Mouse (Mus musculus) inflammation-experienced regulatory T-cells, adult 6 months (primary cell): Measurements from ENCODE around the gene Ccdc184. TPM values are rescaled to one million over a fixed set of nuclear protein-coding genes. Genes with fewer than 3 reads are reported as not detected.

Source experiments
- ATAC-seq: one replicate; pipeline ENCODE4 v1.8.0; 2017
- polyA plus RNA-seq, 3 experiments: library from polyadenylated mRNA; unstranded; fragments of 100-300 nt; shearing (Covaris generic); gene quantifications; one replicate each; pipeline ENCODE4 v1.2.1; 2017

Ccdc184 gene
- polyA plus RNA-seq, 3 experiments from 2014 or later: 0.25 to 0.91 (median 0.36) TPM

- no peak for ATAC-seq
Measured at GRCm38 (mm10) chr15:98157253-98157652, 9.7 kb upstream of the Ccdc184 start.

DNA sequence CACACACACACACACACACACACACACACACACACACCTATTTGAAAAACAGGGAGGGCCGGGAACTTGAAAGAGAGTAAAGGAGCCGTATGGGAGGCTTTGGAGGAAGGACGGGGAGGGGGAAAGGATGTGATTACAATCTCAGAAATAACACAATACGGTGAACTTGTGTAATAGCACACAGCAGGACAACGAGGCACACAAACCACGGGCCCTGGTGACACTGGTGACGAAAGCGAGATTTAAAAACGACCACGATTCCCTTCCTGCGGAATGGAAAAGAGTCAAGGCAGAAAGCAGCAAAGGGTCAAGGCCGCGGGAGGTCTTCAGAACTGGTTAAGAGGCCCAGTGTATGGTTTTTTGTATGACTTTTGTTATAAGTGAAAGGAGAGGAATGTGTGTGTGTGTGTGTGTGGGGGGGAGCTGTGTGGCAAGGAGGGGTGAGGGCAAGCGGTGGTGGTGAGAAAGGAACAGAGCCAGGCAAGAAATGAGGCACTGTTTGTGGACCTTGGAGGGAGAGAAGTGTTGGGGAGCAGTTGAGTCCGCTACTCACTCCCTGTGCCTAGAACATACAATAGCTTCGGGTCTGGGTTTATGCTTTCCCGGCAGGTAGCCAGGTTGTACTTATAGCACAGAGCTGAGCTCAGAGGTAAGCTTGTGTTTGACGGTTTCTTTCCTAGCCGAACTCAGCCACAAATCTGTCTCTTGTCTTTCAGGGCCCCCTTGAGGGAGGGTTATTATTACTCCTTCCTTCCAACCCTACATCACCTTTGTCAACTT, 5.7 kb upstream of the Ccdc184 start:
- ATAC-seq: no peak

- ATAC-seq: no peak
Measured at GRCm38 (mm10) chr15:98162561-98162960, 4.4 kb upstream of the Ccdc184 start.

DNA sequence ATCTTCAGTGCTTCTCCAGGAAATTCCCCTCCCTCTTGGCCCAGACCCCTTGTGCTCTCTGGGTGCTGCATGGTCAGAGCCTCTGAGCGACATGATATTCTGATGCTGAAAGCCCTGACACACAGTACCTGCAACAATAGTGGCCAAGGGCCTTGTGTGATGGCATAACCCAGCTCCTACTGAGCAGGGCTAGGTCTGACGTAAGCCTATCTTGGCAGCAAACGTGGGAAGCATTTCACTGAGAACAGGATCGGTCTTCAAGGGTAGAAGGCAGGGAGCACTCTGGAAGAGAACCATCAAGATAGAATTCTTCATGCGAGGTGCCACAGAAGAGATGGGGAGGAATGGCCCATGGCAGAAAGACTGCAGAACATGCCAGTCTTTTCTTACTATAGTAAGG, 1.4 kb upstream of the Ccdc184 start, which contains the start of gene Asb8:
Gene Asb8, minus strand, starts transcription at position 101 of the 400 bp plus-strand sequence.
- no peak for ATAC-seq

DNA sequence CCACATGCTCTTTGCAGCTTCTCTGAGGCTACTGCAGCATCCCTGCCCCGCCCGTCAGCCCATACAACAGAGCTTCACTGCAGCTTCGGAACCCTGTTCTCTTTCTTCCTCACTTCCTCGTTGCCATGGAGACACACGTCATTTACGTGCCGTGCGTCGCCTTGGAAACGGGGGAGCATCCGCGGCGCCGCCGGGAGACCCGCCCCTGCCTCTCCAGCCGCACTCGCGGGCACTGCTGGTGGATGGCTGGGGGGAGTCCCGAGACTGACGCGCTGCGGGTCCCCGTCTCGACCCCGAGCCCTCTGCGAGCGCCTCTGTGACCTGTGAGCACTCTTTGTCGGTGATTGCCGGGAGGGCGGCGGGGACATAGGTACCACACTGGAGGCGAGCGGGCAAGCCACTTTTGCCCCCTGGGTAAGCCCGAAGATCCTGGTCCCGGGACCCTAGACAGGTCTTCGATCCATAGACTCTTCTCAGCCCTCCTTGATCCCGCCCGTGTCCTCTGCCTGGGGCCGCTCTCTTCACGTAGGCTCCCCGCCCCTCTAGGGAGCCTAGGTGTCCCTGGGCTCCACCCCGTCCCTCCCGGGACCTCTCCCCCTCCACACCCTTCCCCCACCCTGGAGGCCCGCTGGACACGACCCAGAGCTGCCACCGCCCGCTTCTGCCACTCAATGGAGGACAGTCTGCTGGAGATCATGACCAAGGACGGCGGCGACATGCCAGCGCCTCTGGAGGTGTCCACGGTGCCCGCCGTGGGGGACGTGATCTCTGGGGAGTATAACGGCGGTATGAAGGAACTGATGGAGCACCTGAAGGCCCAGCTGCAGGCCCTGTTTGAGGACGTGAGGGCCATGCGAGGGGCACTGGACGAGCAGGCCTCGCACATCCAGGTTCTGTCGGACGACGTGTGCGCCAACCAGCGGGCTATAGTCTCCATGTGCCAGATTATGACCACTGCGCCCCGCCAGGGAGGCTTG, 975 bp downstream of the Ccdc184 start:
- ATAC-seq: peak; percentile 99

GRCm38 (mm10) chr15:98168622-98169004, 1.7 kb downstream of the Ccdc184 start:
- no peak for ATAC-seq

DNA sequence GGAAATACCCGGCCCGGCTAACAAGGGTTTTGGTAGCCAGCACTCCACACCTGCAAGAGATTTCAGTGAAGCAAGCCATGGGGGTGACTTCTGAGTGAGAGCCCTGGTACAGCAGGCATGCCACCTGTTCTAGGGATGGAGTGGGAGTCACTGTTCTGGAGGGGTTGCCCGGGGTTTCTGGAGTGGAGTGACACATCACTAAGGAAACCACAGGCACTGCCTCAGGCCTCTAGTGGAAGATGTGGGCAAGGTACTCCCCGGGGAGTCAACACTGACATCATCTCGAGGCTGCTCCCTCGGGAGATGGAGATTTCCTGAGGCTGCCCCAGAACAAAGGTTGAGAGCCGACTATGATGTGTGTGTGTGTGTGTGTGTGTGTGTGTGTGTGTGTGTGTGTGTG, 3.4 kb downstream of the Ccdc184 start:
- no peak for ATAC-seq

- ATAC-seq: no peak
Measured at GRCm38 (mm10) chr15:98170917-98171316, 4.0 kb downstream of the Ccdc184 start.

GRCm38 (mm10) chr15:98172113-98172512, 5.2 kb downstream of the Ccdc184 start:
- ATAC-seq: no peak

- peak; percentile 43 for ATAC-seq
Measured at GRCm38 (mm10) chr15:98173821-98174220, 6.9 kb downstream of the Ccdc184 start.

DNA sequence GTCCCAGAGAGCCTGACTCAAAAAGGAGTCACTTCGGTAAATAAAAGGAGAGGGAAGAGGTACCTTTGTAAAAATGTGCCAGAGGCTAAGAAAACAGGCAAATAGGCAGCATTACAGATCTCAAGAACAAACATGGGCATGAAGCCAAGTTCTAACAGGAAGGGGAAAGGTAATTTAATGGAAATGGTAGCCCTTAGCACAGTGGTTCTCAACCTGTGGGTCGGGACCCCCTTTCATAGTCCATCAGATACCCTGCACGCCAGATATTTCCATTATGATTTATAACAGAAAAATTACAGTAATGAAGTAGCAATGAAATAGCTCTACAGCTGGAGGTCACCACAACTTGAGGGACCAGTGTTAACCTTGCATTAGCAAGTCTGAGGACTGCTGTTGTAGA, 10.4 kb downstream of the Ccdc184 start:
- no peak for ATAC-seq

DNA sequence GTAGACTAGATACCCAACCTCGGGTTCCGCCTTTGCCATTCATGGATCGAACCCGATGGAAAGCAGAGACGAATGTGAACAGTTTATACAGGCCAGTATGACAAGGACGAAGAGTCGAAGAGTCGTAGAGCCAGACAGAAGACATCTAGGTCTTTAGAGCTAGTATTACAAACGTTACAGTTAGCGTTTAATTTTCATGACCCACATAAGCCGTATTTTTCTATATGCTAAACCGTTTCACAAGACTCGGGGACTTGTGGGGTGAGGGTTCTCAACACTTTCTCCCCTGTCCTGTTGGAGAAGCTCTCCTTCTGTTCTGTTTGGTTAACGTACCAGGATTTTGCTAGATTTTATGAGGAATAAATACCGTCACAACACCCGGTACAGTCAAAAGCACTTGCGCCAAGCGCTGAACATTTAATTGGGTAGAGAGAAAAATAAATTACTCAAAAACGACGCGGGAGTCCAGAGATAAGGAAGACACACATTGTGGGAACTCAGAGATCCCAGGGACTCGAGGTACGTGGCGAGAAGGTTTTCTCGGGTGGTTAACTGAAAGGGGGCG, 13.7 kb downstream of the Ccdc184 start:
- no peak for ATAC-seq

DNA sequence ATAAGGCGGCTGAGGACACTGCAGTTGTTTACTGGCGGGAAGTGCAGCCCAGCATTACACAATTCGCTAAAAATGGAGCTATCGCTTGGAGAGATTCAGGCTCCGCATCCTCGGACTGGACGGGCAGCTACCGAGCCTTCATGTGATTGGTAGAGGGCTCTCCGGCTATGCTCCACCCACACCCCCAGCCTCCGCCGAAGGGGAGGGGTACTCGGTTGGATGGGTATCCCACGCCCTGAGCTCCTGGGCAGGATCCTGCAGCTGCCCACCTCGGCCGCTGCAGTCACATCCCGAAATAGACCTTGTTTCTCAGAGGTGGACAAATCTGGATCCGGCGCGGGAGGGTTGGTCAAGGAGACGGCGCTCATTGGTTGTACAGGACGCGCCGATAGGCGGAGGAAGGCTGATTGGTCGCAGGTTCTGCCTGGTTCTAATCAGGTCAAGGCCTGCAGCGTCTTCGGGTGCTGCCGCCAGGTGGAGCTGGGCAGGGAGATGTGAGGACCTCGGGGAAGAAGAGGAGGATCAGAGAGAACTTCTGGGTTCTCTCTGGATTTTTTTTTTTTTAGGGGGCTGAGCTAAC, 14.3 kb downstream of the Ccdc184 start:
- ATAC-seq: peak; percentile 93

DNA sequence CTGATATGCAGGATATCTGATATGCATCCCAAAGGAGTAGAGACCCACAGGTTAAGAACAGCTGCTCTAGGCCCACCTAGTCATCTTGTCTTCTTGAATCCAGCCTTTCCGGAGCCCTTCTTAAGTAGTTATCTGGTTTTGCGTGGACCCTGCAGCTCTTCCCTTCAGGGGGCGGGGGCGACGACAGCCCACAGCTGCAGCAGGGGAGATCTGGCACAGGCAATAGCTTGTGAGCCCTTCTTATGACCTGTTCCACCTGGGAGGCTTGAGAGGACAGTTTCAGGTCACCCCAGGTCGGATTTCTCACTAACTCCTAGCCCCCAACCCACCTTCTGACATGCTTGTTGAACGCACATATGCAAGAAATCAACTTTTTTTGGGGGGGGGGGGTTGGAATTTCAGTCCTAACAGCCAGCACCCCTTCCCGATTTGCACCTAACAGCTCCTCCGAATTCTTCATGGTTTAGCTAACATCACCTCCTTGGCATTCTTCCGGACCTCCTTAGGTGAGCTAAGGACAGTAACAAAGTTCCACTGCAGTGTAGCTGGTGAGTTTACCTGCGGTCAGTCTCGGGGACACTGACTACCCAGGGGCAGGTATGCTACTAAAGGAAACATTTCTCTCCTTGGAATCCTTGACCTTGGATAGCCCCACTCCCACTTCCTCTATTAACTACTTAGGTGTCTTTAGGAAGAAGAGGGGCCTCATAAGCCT, 15.1 kb downstream of the Ccdc184 start:
- no peak for ATAC-seq

DNA sequence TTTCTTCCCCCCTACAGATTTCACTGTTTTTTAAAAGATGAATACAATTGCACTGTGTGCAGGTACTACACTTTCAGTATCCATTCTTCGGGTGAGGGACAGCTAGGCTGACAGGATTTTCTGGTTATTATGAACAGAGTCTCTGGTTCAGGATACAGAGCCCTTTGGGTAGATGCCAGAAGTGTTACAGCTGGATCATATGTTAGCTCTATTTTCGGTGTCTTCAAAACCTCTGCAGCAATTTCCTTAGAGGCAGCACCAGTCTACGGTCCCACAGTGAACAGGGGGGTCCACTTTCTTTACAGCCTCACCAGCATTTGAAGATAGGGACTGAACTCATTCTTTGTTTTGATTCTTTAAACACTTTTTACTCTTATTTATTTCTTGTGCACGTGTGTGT, 17.5 kb downstream of the Ccdc184 start:
- no peak for ATAC-seq

GRCm38 (mm10) chr15:98195442-98195841, 28.5 kb downstream of the Ccdc184 start, which contains the start of gene Olfr288:
TSS of gene Olfr288 (minus strand) at chr15:98195542.
- ATAC-seq: no peak

- no peak for ATAC-seq
Measured at GRCm38 (mm10) chr15:98209676-98210075, 42.7 kb downstream of the Ccdc184 start.

- no peak for ATAC-seq
Measured at GRCm38 (mm10) chr15:98213336-98213870, 46.4 kb downstream of the Ccdc184 start.

DNA sequence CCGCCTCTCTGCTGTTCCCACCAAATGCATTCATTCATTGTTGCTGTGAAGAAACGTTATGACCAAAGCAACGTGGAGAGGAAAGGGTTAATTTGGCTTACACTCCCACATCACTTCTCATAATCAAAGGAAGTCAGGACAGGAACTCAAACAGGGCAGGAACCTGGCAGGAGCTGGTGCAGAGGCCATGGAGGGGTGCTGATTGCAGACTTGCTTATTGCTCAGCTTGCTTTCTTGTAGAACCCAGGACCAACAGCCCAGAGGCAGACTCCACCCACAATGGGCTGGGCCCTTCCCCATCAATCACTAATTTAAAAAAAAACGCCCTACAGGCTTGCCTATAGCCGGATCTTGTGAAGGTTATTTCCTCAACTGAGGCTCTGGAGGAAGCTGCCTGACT, 47.2 kb downstream of the Ccdc184 start:
- no peak for ATAC-seq
